Mouse (Mus musculus): ENCODE data around the gene Mta1. TPM values are rescaled to one million over a fixed set of nuclear protein-coding genes. Genes with fewer than 3 reads are reported as not detected.

The Mta1 gene
- polyA plus RNA-seq, 1 experiment, result 145 TPM

DNA sequence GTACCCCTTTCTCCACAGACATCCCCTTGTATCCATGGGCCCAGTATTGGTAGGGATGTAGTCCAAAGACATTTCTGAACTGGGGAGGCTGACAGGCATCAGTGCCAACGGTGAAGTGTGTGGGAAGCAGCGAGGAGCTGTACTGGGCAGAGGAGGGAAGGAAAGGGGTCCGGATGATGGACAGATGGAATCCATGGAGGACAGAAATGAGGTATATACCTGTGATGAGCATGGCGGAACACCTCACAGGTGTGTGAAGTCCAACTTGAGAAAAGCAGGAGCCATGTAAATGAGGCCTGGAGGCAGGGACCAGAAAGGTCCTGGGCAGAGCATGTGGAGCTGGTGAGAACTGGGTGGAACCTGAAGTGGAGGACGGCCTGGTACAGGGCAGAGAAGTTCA is 47.5 kb downstream of the Mta1 start:
- TF ChIP-seq GATA1 (IDR thresholded peaks at IDR 0.05; ENCODE audit: borderline replicate concordance, low read length), result no peak
- no peak for TF ChIP-seq FLI1 (IDR thresholded peaks at IDR 0.05; ENCODE audit: low read length)
- peaks cover 82% of the 10 kb centered on the region for H3K4me1 ChIP-seq
- no peaks in the 10 kb centered on the region for H3K36me3 ChIP-seq (replicated peaks; ENCODE audit: low read length)
- H3K4me3 ChIP-seq (replicated peaks), result no peak overlapping the region
- H3K9me3 ChIP-seq, result no peaks in the 10 kb centered on the region
- peaks cover 83% of the 10 kb centered on the region for H3K27me3 ChIP-seq (replicated peaks)

DNA sequence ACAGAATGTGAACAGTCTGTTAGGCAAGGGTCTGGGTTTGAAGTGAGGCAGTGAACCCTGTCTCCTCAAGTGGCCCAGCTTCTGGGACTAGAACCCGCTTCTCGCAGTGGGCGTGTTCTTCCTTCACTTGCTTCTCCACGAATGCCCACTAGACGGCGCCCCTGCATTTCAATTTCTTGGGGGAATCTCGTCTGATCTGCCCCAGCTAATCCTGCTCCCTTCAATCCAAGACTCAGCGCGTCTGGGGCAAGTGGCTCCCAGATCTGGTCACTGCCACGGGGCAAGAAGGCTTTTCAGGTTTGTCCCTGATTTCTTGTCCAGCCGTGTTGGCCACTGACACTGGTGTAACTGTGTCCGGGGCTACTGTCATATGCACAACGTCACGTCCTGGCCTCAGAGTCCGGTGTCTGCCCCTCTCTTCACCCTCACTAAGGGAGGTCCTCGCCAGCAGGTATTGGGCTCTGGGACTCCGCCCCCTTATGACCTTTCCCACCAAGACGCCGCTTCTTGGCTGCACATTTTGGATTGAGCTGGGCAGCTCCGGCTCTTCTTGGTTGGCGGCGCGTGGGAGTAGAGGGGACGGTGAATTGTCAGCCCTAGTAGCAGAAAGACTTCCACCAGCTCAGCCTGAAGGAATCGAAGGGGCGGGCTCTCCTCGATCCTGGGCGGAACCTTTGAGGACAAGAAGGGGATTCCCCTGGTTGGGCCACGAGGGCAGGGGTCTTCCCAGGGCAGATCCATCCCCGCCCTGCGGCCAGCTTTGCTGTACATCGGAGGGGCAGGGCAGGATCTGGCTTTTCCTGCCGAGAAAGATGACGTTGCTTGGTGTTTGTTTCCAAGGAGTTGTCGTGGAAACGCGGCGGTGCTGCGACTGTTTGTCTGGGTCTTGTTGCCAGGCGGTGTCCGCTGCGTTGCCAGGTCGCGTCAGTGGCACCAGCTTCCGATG is 48.3 kb downstream of the Mta1 start, which contains the start of gene Crip1:
Gene Crip1 (plus strand): TSS at position 205 of the 946 bp plus-strand sequence.
- TF ChIP-seq FLI1 (IDR thresholded peaks at IDR 0.05; ENCODE audit: low read length), result no peak
- no peak for TF ChIP-seq GATA1 (IDR thresholded peaks at IDR 0.05; ENCODE audit: borderline replicate concordance, low read length)
- Histone ChIP-seq H3K27me3 (replicated peaks) (peaks cover 83% of the 10 kb centered on the region), H3K4me1 (peaks cover 82% of the 10 kb centered on the region), H3K9me3 (no peaks in the 10 kb centered on the region), H3K36me3 (replicated peaks; ENCODE audit: low read length) (no peaks in the 10 kb centered on the region), H3K4me3 (replicated peaks) (peak within 1 kb of the TSS; percentile 88)

DNA sequence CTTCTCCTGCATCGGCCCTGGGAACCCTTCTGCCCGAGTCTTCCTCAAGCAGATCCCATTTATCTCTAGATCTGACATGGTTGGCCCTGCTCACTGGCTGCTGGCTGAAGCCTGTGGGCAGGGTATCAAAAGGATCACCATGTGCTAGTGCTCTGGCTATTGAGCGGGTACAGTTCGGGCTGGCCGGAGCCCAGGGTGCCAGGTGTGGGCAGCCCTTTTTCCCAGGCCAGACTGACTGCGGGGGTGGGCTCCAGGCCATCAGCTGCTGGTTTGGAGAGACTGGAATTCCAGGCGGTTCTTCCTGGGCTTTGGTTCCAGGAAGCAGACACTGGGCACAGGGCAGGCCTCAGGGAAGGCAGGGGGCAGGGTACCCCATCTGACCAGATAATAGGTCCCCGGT is 49.4 kb downstream of the Mta1 start:
- Histone ChIP-seq H3K4me1 (peaks cover 82% of the 10 kb centered on the region), H3K9me3 (no peaks in the 10 kb centered on the region), H3K27me3 (replicated peaks) (peaks cover 83% of the 10 kb centered on the region), H3K4me3 (replicated peaks) (no peak overlapping the region), H3K36me3 (replicated peaks; ENCODE audit: low read length) (no peaks in the 10 kb centered on the region)
- TF ChIP-seq FLI1 (IDR thresholded peaks at IDR 0.05; ENCODE audit: low read length) (no peak), GATA1 (IDR thresholded peaks at IDR 0.05; ENCODE audit: borderline replicate concordance, low read length) (no peak)

DNA sequence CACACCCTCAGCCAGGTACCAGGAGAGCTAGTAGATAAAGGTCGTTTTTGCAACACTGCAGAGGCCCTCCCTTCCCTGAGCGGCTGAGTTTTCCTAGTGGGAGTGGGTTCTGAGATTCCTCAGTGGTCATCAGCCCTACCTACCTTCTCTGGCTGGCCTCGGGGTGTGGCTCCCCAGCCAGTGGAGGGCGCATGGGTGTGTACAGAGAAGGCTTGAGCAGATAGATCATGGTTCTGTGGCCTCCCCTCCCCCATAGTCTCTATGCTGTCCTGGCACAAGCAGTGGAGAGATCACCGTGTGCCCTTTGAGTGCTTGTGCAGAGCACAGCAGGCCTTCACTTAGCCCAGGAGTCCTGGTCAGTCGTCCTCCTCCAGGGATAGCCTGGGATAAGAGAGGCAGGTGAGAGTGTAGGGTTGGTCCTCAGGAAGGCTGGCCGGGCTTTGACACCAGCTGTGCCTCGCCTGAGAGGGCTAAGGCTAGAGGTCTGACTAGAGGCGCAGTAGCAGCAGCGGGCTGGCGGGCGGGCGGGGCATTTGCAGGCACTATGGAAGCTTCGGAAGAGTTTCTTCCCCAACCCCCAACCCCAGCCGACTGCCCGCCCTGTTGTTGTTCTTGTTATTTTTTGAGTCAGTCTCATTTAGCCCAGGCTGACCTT is 50.4 kb downstream of the Mta1 start:
- peaks cover 76% of the 10 kb centered on the region for H3K27me3 ChIP-seq (replicated peaks)

DNA sequence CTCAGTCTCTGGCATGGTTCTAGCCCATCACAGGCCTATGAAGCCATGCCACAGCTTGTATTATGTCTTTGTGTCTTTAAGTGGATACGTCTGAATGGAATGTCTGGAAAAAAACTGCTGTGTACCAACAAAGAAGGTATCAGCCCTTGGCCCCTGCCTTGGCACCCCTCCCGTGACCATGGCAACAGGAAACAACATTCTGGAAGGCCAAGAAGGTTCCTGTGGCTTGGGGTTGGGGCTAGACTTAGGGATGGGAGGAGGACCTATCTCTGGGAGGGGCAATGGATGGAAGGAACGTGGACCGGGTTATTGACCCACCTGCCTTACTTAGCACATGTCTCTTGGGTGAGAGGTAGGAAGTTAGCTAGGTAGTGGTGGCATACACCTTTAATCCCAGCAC is 51.3 kb downstream of the Mta1 start:
- H3K4me1 ChIP-seq, result peaks cover 80% of the 10 kb centered on the region
- no peaks in the 10 kb centered on the region for H3K36me3 ChIP-seq (replicated peaks; ENCODE audit: low read length)
- TF ChIP-seq GATA1 (IDR thresholded peaks at IDR 0.05; ENCODE audit: borderline replicate concordance, low read length) (no peak), FLI1 (IDR thresholded peaks at IDR 0.05; ENCODE audit: low read length) (no peak)
- H3K27me3 ChIP-seq (replicated peaks), result peaks cover 68% of the 10 kb centered on the region
- H3K9me3 ChIP-seq, result no peaks in the 10 kb centered on the region
- H3K4me3 ChIP-seq (replicated peaks), result no peak overlapping the region

More for the DNA sequence above, 50.4 kb downstream of the Mta1 start:
- no peaks in the 10 kb centered on the region for H3K36me3 ChIP-seq (replicated peaks; ENCODE audit: low read length)
- TF ChIP-seq GATA1 (IDR thresholded peaks at IDR 0.05; ENCODE audit: borderline replicate concordance, low read length), result no peak
- TF ChIP-seq FLI1 (IDR thresholded peaks at IDR 0.05; ENCODE audit: low read length), result no peak
- H3K9me3 ChIP-seq, result no peaks in the 10 kb centered on the region
- H3K4me3 ChIP-seq (replicated peaks), result no peak overlapping the region
- peaks cover 79% of the 10 kb centered on the region for H3K4me1 ChIP-seq

DNA sequence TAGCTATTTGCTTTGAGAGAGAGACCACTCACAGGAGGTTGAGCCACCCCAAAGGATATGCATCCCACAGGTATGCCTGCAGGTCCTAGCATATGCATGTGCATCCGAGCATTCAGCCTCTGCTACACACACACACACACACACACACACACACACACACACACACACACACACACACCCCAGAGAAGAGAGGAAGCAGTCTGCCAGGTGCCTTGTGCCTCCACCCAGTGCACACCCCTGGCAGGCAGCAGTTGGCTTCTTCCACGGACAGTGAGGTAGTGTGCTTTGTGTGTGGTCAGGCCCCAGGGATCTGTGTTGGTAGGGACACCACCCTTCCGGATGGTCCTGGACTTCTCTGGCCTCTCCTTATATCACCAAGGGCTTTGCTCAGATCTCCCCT is 51.8 kb downstream of the Mta1 start:
- Histone ChIP-seq H3K4me1 (peaks cover 80% of the 10 kb centered on the region), H3K36me3 (replicated peaks; ENCODE audit: low read length) (no peaks in the 10 kb centered on the region)

DNA sequence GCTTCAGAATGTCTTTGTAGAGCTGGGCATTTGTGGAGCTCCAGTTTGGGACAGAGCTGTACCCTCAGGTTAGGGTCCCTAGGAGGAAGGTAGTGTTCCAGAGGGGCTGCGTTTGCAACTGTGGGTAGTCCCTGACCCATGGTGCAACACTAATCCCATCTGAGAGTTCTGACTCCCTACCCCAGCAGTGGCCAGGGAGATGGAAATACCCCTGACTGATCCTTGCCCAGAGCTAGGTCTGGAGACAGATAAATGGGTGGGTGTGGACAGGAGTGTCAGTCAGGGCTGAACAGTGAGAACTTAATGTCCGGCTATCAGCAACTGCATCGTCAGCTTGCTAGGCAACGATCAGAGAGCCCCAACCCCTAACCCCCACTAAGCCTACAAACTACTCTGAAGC is 52.5 kb downstream of the Mta1 start:
- no peaks in the 10 kb centered on the region for H3K36me3 ChIP-seq (replicated peaks; ENCODE audit: low read length)
- no peak overlapping the region for H3K4me3 ChIP-seq (replicated peaks)
- H3K4me1 ChIP-seq, result peaks cover 82% of the 10 kb centered on the region
- no peaks in the 10 kb centered on the region for H3K9me3 ChIP-seq
- TF ChIP-seq GATA1 (IDR thresholded peaks at IDR 0.05; ENCODE audit: borderline replicate concordance, low read length) (no peak), FLI1 (IDR thresholded peaks at IDR 0.05; ENCODE audit: low read length) (no peak)
- peaks cover 65% of the 10 kb centered on the region for H3K27me3 ChIP-seq (replicated peaks)

More for the DNA sequence above, 51.8 kb downstream of the Mta1 start:
- TF ChIP-seq FLI1 (IDR thresholded peaks at IDR 0.05; ENCODE audit: low read length) (no peak), GATA1 (IDR thresholded peaks at IDR 0.05; ENCODE audit: borderline replicate concordance, low read length) (no peak)
- Histone ChIP-seq H3K9me3 (no peaks in the 10 kb centered on the region), H3K4me3 (replicated peaks) (no peak overlapping the region), H3K27me3 (replicated peaks) (peaks cover 67% of the 10 kb centered on the region)

DNA sequence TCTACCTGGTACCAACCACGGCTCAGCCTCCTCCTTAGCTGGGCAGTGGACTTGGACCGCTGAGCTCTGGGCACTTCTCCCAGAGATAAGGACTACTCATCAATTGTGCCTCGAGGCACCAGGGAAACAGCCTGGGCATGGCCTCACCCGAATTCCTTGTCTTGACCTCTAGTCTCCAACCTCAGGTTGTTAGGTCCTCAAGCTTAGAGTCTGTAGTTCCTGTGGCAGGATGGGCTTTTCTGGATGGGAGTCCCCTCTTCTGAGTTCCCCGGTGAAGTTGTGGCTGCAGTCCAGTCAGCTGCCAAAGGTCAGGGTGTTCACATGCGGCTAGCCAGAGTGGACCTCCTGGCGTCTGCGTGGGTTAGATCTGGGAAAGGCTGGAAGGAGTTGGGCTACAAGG is 53.0 kb downstream of the Mta1 start:
- Histone ChIP-seq H3K4me3 (replicated peaks) (peak overlapping the region; percentile 94), H3K36me3 (replicated peaks; ENCODE audit: low read length) (no peaks in the 10 kb centered on the region), H3K4me1 (peaks cover 78% of the 10 kb centered on the region), H3K27me3 (replicated peaks) (peaks cover 62% of the 10 kb centered on the region), H3K9me3 (no peaks in the 10 kb centered on the region)
- no peak for TF ChIP-seq GATA1 (IDR thresholded peaks at IDR 0.05; ENCODE audit: borderline replicate concordance, low read length)
- no peak for TF ChIP-seq FLI1 (IDR thresholded peaks at IDR 0.05; ENCODE audit: low read length)

DNA sequence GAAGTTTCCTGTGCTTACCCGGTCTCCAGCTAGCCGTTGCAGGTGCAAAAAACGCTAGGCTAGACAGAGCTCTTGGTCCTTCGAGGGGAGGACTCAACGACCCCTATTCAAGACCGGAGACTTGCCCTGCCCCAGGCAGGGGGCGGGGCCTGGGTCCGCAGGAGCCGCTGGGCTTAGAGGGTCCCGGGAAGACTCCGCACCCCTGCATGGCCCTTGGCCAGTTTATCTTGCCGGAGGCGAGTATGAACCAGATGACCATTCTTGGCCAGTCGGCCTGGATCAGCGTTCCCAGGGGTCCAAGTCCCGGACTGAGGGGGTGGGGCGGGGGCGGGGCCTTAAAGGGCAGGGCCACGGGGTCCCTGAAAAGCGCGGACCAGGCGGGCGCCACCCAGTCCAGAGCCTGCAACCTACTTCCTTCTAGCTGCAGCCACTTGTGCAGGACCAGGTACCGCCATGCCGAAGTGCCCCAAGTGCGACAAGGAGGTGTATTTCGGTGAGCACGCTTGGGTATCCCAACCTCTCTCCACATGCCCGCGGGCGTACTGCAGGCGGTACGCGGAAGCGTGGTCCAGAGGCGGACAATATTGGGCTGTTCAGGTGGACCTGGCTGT is 53.7 kb downstream of the Mta1 start:
- H3K4me1 ChIP-seq, result peaks cover 76% of the 10 kb centered on the region
- peaks cover 57% of the 10 kb centered on the region for H3K27me3 ChIP-seq (replicated peaks)
- H3K9me3 ChIP-seq, result no peaks in the 10 kb centered on the region
- TF ChIP-seq GATA1 (IDR thresholded peaks at IDR 0.05; ENCODE audit: borderline replicate concordance, low read length) (no peak), FLI1 (IDR thresholded peaks at IDR 0.05; ENCODE audit: low read length) (no peak)
- H3K4me3 ChIP-seq (replicated peaks), result peak overlapping the region; percentile 94
- no peaks in the 10 kb centered on the region for H3K36me3 ChIP-seq (replicated peaks; ENCODE audit: low read length)

Data from megakaryocyte, embryonic 14.5 days (primary cell).